Mouse (Mus musculus): ENCODE results near the gene Olfr869.

Gene Olfr869

GRCm38 (mm10) chr9:20128709-20129108 is at the start of gene Olfr869:
TSS of gene Olfr869 (plus strand) at chr9:20129009.
- DNase-seq (ENCODE audit: low read depth in 2 of 2, low spot score in 2 of 2), result no peak

GRCm38 (mm10) chr9:20098326-20098725 is 30.5 kb upstream of the Olfr869 start, which contains the start of gene Olfr868:
TSS of gene Olfr868 (plus strand) at chr9:20098626.
- DNase-seq (ENCODE audit: low read depth in 2 of 2, low spot score in 2 of 2), result no peak

- no peak for DNase-seq (ENCODE audit: low read depth in 2 of 2, low spot score in 2 of 2)
Measured at GRCm38 (mm10) chr9:20149706-20150105, 20.9 kb downstream of the Olfr869 start.

- no peak for DNase-seq (ENCODE audit: low read depth in 2 of 2, low spot score in 2 of 2)
Measured at GRCm38 (mm10) chr9:20173957-20174356, 45.1 kb downstream of the Olfr869 start, which contains the start of gene Olfr870. TSS of gene Olfr870 (minus strand) at chr9:20174057.

- DNase-seq (ENCODE audit: low read depth in 2 of 2, low spot score in 2 of 2), result no peak
Measured at GRCm38 (mm10) chr9:20179463-20179862, 50.7 kb downstream of the Olfr869 start.
